Mouse (Mus musculus) hindbrain, postnatal 0 days (tissue): ENCODE data around the gene Calr3. TPM values are rescaled to one million over a fixed set of nuclear protein-coding genes. Genes with fewer than 3 reads are reported as not detected.

Experiments
- ATAC-seq: fragments of 200-750 bp; cut with Nextera tagmentation; 2 replicates; pipeline ENCODE4 v1.8.0; 2017; ENCODE audit warnings: mild to moderate bottlenecking, moderate TSS enrichment, moderate library complexity
- DNase-seq: peaks from one replicate; pipeline ENCODE4 v3.0.0-alpha.2; 2015; ENCODE audit warnings: low spot score
- H3K27ac ChIP-seq: fragments of 300-500 bp; sonication (generic); 2 replicates; pipeline ENCODE4 v1.5.1; 2014; ENCODE audit warnings: mild to moderate bottlenecking
- H3K27me3 ChIP-seq: fragments of 300-500 bp; sonication (generic); 2 replicates; pipeline ENCODE4 v1.6.1; 2014; ENCODE audit warnings: low read length, mixed read lengths; ENCODE audit not compliant: insufficient read depth
- H3K36me3 ChIP-seq: fragments of 300-500 bp; sonication (generic); 2 replicates; pipeline ENCODE4 v1.6.1; 2014; ENCODE audit warnings: low read length, mixed read lengths; ENCODE audit not compliant: insufficient read depth
- H3K4me1 ChIP-seq: fragments of 300-500 bp; sonication (generic); 2 replicates; pipeline ENCODE4 v1.6.1; 2014; ENCODE audit warnings: antibody characterized with exemption, low read length, mixed read lengths; ENCODE audit not compliant: insufficient read depth
- H3K4me2 ChIP-seq: fragments of 300-500 bp; sonication (generic); 2 replicates; pipeline ENCODE4 v1.6.1; 2014; ENCODE audit warnings: low read depth, mild to moderate bottlenecking, low read length, moderate library complexity, mixed read lengths
- H3K4me3 ChIP-seq: fragments of 300-500 bp; sonication (generic); 2 replicates; pipeline ENCODE4 v1.5.1; 2014; ENCODE audit warnings: low read length
- H3K9ac ChIP-seq: fragments of 300-500 bp; sonication (generic); replicated peaks from 2 replicates; pipeline ENCODE4 v1.6.1; 2014; ENCODE audit warnings: mild to moderate bottlenecking, low read length, moderate library complexity, mixed read lengths
- H3K9me3 ChIP-seq: fragments of 300-500 bp; sonication (generic); 2 replicates; pipeline ENCODE4 v1.6.1; 2016; ENCODE audit warnings: low read length, mixed read lengths
- CTCF ChIP-seq: IDR thresholded peaks from 2 replicates; pipeline ENCODE4 v1.5.1; 2016; ENCODE audit warnings: antibody characterized with exemption, control low read depth, low read depth
- WGBS: fragments of 180-500 bp; shearing (Covaris S2); extraction: QIAGEN DNeasy Blood & Tissue Kit; methylation state at CpG from one replicate; pipeline ENCODE4 v1.1.7; 2014; 5-methylcytosine and 5-hydroxymethylcytosine counted together
- polyA plus RNA-seq: library from polyadenylated mRNA; unstranded; fragments of >200 nt; fragmentation: Nextera tagmentation; extraction: Ambion mirVana; gene quantifications from 2 replicates; pipeline ENCODE4 v1.2.1, GENCODE M21; 2015
- total RNA-seq: library from RNA; depleted of rRNA; stranded (reverse); fragments of >200 nt; gene quantifications from 2 replicates; pipeline ENCODE4 v1.2.3, GENCODE M21; 2014

The Calr3 gene
- total and polyA plus RNA-seq, 2 experiments from 2014 or later = 0.42 to 1.4 TPM

- 1% methylated on average over 73 of the region's 73 CpGs for WGBS
- DNase-seq = peak; percentile 51
- H3K27me3 ChIP-seq = no peaks in the 10 kb centered on the region
- H3K9ac ChIP-seq = peak overlapping the region; percentile 84
- H3K9me3 ChIP-seq = no peaks in the 10 kb centered on the region
- H3K4me3 ChIP-seq = peak overlapping the region; percentile 82
- peak; percentile 69 for ATAC-seq
- TF ChIP-seq CTCF = peak; percentile 25; the same call in 1 of the 2 replicates
- H3K27ac ChIP-seq = peak overlapping the region; percentile 90
- H3K4me2 ChIP-seq = peak overlapping the region; percentile 78
- no peaks in the 10 kb centered on the region for H3K36me3 ChIP-seq
- peaks cover 14% of the 10 kb centered on the region for H3K4me1 ChIP-seq
Measured at GRCm38 (mm10) chr8:72420571-72421361, 22.9 kb downstream of the Calr3 start.

DNA sequence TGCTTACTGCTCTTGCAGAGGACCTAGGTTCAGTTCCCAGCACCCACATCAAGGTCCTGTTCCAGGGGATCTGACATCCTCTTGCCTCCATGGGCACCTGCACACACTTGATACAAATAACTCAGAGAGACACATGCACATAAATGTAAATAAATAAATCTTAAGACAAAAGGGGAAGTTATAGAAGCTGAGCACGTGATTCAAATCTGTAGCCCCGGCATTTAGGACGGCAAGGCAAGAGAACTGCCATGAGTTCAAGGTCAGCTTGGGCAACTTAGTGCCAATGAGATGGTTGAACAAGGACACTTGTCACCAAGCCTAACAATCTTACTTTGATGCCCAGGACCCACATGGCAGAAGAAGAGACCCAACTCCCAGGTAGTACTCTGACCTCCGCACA, 25.6 kb downstream of the Calr3 start:
- Histone ChIP-seq H3K27ac (no peak overlapping the region), H3K9me3 (no peaks in the 10 kb centered on the region), H3K27me3 (no peaks in the 10 kb centered on the region), H3K4me3 (no peak overlapping the region), H3K9ac (no peak overlapping the region), H3K4me2 (no peak overlapping the region), H3K36me3 (no peaks in the 10 kb centered on the region), H3K4me1 (peaks cover 14% of the 10 kb centered on the region)
- ATAC-seq (no peak), DNase-seq (no peak)
- no peak for TF ChIP-seq CTCF
- 97% methylated on average over 4 of the region's 4 CpGs for WGBS

DNA sequence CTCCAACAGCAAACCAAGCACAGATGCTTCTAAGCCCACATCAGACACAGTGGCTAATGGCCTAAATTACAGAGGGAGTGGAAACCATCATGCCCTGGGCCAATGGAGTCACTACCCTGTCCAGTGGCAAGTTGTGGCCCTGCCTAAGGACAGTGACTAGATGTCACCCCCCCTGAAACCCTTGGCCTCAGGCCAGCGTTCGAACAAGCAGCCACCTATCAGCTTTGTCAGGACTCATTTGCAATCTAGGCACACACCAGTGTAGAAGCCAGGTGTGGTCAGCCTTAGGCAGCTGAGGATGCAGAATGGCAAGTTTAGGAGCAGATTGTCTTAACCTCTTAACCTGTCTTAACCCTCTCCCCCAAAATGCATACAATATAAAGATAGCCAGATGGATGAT, 28.4 kb downstream of the Calr3 start:
- Histone ChIP-seq H3K27me3 (no peaks in the 10 kb centered on the region), H3K4me1 (peaks cover 14% of the 10 kb centered on the region)

DNA sequence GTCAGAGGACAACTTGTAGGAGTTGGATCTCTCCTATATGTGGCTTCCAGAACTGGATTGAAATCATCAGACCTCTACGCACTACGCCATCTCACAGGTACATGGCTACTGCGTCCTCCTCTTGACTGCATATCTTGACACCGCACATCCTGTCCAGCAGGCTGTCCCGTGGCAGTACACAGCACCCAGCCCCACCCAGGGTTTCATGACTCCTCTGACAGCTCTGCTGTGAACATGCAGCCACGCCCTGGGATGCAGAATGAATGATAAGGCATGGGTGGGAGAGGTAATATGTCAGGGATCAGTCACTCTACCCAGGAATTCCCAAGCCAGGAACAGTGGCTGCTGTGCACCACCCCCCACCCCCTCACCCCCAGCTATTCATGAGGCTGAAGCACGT, 29.8 kb downstream of the Calr3 start:
- 94% methylated on average over 7 of the region's 7 CpGs for WGBS
- H3K4me1 ChIP-seq = peaks cover under 1% of the 10 kb centered on the region; the same call in 1 of the 2 replicates
- no peak overlapping the region for H3K9ac ChIP-seq
- DNase-seq (no peak), ATAC-seq (no peak)
- no peaks in the 10 kb centered on the region for H3K9me3 ChIP-seq
- no peak for TF ChIP-seq CTCF
- H3K27ac ChIP-seq = no peak overlapping the region
- H3K27me3 ChIP-seq = no peaks in the 10 kb centered on the region
- H3K4me2 ChIP-seq = no peak overlapping the region
- no peak overlapping the region for H3K4me3 ChIP-seq
- no peaks in the 10 kb centered on the region for H3K36me3 ChIP-seq

More for the DNA sequence above, 28.4 kb downstream of the Calr3 start:
- H3K36me3 ChIP-seq = no peaks in the 10 kb centered on the region
- ATAC-seq (no peak), DNase-seq (no peak)
- no peak overlapping the region for H3K27ac ChIP-seq
- WGBS = 58% methylated on average over 2 of the region's 2 CpGs
- no peak overlapping the region for H3K4me2 ChIP-seq
- no peaks in the 10 kb centered on the region for H3K9me3 ChIP-seq
- H3K4me3 ChIP-seq = no peak overlapping the region
- no peak for TF ChIP-seq CTCF
- no peak overlapping the region for H3K9ac ChIP-seq

DNA sequence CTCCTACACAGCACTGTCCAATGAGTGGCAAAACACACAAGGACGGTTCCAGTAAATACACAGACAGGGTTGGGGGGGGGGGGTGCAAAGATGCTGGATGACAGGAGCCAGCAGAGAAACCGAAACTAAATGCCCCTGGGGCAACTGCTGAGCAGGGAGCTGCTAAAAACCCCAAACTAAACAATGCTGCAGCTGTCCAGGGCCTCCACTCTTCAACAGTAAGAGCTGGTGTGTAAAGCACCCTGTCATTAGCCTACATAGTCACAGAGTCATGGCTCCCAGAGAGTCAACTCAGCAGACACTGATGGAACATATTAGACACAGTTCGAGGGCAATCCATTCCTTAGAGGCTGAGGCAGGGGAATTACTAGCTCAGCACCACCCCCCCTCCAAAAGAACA, 34.2 kb downstream of the Calr3 start:
- H3K9ac ChIP-seq = no peak overlapping the region; the same call in 1 of the 2 replicates
- no peak overlapping the region for H3K4me3 ChIP-seq
- ATAC-seq (0 out of 2 replicates have a peak, but pooled peaks have one; percentile 22), DNase-seq (no peak)
- 45% methylated on average over 3 of the region's 3 CpGs for WGBS
- TF ChIP-seq CTCF = no peak
- no peak overlapping the region for H3K4me2 ChIP-seq
- H3K27ac ChIP-seq = no peak overlapping the region
- H3K4me1 ChIP-seq = no peaks in the 10 kb centered on the region
- H3K36me3 ChIP-seq = no peaks in the 10 kb centered on the region
- H3K27me3 ChIP-seq = no peaks in the 10 kb centered on the region
- no peaks in the 10 kb centered on the region for H3K9me3 ChIP-seq

- ATAC-seq = no peak
- no peak overlapping the region for H3K4me3 ChIP-seq
- H3K9ac ChIP-seq = no peak overlapping the region
- no peak overlapping the region for H3K27ac ChIP-seq
- no peaks in the 10 kb centered on the region for H3K27me3 ChIP-seq
- no peaks in the 10 kb centered on the region for H3K4me1 ChIP-seq
- H3K36me3 ChIP-seq = no peaks in the 10 kb centered on the region
- H3K4me2 ChIP-seq = no peak overlapping the region
- TF ChIP-seq CTCF = no peak
- no peak for DNase-seq
- no peaks in the 10 kb centered on the region for H3K9me3 ChIP-seq
- WGBS = 91% methylated on average over 1 of the region's 1 CpGs
Measured at GRCm38 (mm10) chr8:72407878-72408277, 35.8 kb downstream of the Calr3 start.

DNA sequence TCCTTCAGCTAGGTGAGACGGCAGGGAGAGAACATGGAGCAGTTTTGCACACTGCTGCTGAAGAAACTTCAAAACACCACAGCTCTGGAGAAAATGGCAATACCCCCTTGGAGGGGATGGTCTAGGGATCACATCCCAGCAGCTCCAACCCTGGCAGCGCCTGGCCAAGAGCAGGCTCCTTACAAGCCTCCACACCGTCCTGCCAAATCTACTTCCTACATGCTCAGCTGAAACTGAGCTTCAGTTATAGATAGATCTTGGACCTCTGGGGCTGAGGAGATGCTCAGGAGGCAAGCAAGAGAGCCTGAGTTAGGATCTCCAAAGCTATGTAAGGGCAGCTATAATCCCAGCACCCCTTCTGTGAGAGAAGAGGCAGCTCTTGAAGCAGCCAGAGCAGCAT, 40.7 kb downstream of the Calr3 start:
- no peaks in the 10 kb centered on the region for H3K27me3 ChIP-seq
- H3K4me2 ChIP-seq = no peak overlapping the region
- H3K9ac ChIP-seq = no peak overlapping the region
- peaks cover 12% of the 10 kb centered on the region for H3K36me3 ChIP-seq
- WGBS = 88% methylated on average over 3 of the region's 3 CpGs
- no peak for TF ChIP-seq CTCF
- H3K4me3 ChIP-seq = no peak overlapping the region
- no peak for DNase-seq
- no peak for ATAC-seq
- no peaks in the 10 kb centered on the region for H3K4me1 ChIP-seq
- no peak overlapping the region for H3K27ac ChIP-seq
- no peaks in the 10 kb centered on the region for H3K9me3 ChIP-seq
